Mouse (Mus musculus) myocyte (in vitro differentiated cells): ENCODE data around the gene Fscn1.

Source experiments
- MAX ChIP-seq: IDR thresholded peaks from one replicate; pipeline ENCODE4 v1.6.1; 2011; ENCODE audit warnings: low read depth, mild to moderate bottlenecking, control low read depth
- POLR2A ChIP-seq: IDR thresholded peaks from one replicate; pipeline ENCODE4 v1.6.1; 2011; ENCODE audit warnings: low read depth, mild to moderate bottlenecking, control low read depth, moderate library complexity; ENCODE audit not compliant: insufficient read length
- POLR2AphosphoS2 ChIP-seq: IDR thresholded peaks from one replicate; pipeline ENCODE4 v1.6.1; 2011; ENCODE audit warnings: low read depth, control low read depth; ENCODE audit not compliant: insufficient read length
- SRF ChIP-seq: IDR thresholded peaks from one replicate; pipeline ENCODE4 v1.6.1; 2011; ENCODE audit warnings: low read depth; ENCODE audit not compliant: control insufficient read depth, insufficient read length
- TCF3 ChIP-seq: IDR thresholded peaks from one replicate; pipeline ENCODE4 v1.6.1; 2011; ENCODE audit warnings: low read depth, control low read depth; ENCODE audit not compliant: insufficient read length

- TF ChIP-seq POLR2A (no peak), MAX (no peak), POLR2AphosphoS2 (no peak), TCF3 (no peak), SRF (no peak)
These were observed 28.9 kb upstream of the Fscn1 start for GRCm38 (mm10) chr5:142931241-142931745.
